Mouse (Mus musculus) liver, embryonic 14.5 days (tissue): Measurements from ENCODE around the gene H2-K1. TPM values are rescaled to one million over a fixed set of nuclear protein-coding genes. Genes with fewer than 3 reads are reported as not detected.
A peak's percentile ranks its signal among the peaks of the same experiment; 100 is the strongest.

Experiments
- ATAC-seq: fragments of 200-750 bp; cut with Nextera tagmentation; 2 replicates; pipeline ENCODE4 v1.8.0; 2017; ENCODE audit warnings: moderate number of reproducible peaks, mild to moderate bottlenecking, moderate library complexity; ENCODE audit not compliant: insufficient read depth
- DNase-seq, 3 experiments: peaks; one replicate each; pipeline ENCODE4 v3.0.0-alpha.2; 2012 to 2013; ENCODE audit warnings: low read depth in 3 of 3, low spot score in 3 of 3
- H3K27ac ChIP-seq: fragments of 300-500 bp; sonication (generic); 2 replicates; pipeline ENCODE4 v1.5.1; 2014; ENCODE audit warnings: moderate library complexity, mild to moderate bottlenecking, control low read depth, inconsistent platforms
- H3K27me3 ChIP-seq: fragments of 300-500 bp; sonication (generic); 2 replicates; pipeline ENCODE4 v1.6.1; 2014; ENCODE audit warnings: mild to moderate bottlenecking, low read length, moderate library complexity; ENCODE audit not compliant: control insufficient read depth, insufficient read depth
- H3K36me3 ChIP-seq: fragments of 300-500 bp; sonication (generic); replicated peaks from 2 replicates; pipeline ENCODE4 v1.6.1; 2014; ENCODE audit warnings: low read depth; ENCODE audit not compliant: control insufficient read depth, insufficient read depth
- H3K4me1 ChIP-seq, 2 experiments: fragments of 200-500 bp in 1 of 2; fragments of 300-500 bp in 1 of 2; sonication (generic) in 1 of 2; replicated peaks; 2 replicates each; pipeline ENCODE4 v1.6.1; 2012 to 2014; ENCODE audit warnings: antibody characterized with exemption in 1 of 2, inconsistent platforms in 1 of 2, low read length in 1 of 2; ENCODE audit not compliant: control insufficient read depth in 2 of 2, insufficient read depth in 2 of 2
- H3K4me2 ChIP-seq: fragments of 300-500 bp; sonication (generic); 2 replicates; pipeline ENCODE4 v1.6.1; 2014; ENCODE audit warnings: low read depth, mild to moderate bottlenecking, control low read depth, moderate library complexity
- H3K4me3 ChIP-seq, 2 experiments: fragments of 200-500 bp in 1 of 2; fragments of 300-500 bp in 1 of 2; sonication (generic) in 1 of 2; 2 replicates each; pipeline ENCODE4 v1.5.1; 2012 to 2014; ENCODE audit warnings: low read depth in 2 of 2, low read length in 2 of 2, mild to moderate bottlenecking in 2 of 2, control low read depth in 1 of 2, inconsistent platforms in 1 of 2, moderate library complexity in 1 of 2; ENCODE audit not compliant: insufficient read depth in 1 of 2
- H3K9ac ChIP-seq: fragments of 300-500 bp; sonication (generic); replicated peaks from 2 replicates; pipeline ENCODE4 v1.6.1; 2014; ENCODE audit warnings: mild to moderate bottlenecking, control low read depth, moderate library complexity
- H3K9me3 ChIP-seq: fragments of 300-500 bp; sonication (generic); 2 replicates; pipeline ENCODE4 v1.6.1; 2016; ENCODE audit warnings: low read length, mixed read lengths; ENCODE audit not compliant: control insufficient read depth
- CTCF ChIP-seq: IDR thresholded peaks from 2 replicates; pipeline ENCODE4 v1.5.1; 2016; ENCODE audit warnings: antibody characterized with exemption, low read depth, control low read depth
- EP300 ChIP-seq: IDR thresholded peaks from 2 replicates; pipeline ENCODE4 v1.6.1; 2016; ENCODE audit warnings: antibody characterized with exemption, low read depth
- WGBS: fragments of 180-500 bp; shearing (Covaris S2); extraction: QIAGEN DNeasy Blood & Tissue Kit; methylation state at CpG from one replicate; pipeline ENCODE4 v1.1.7; 2014; ENCODE audit not compliant: insufficient replicate concordance; 5-methylcytosine and 5-hydroxymethylcytosine counted together
- polyA plus RNA-seq, 2 experiments: library from polyadenylated mRNA; depleted of rRNA in 1 of 2; stranded (reverse) in 1 of 2; unstranded in 1 of 2; fragments of >200 nt; fragmentation: Nextera tagmentation in 1 of 2; extraction: Ambion mirVana in 1 of 2; gene quantifications; 2 replicates each; pipeline versions ENCODE4 v1.2.1 to v1.2.3; 2012 to 2014

The H2-K1 gene
- polyA plus RNA-seq, 2 experiments = 107 to 124 TPM

GRCm38 (mm10) chr17:33969394-33969793 is 30.8 kb downstream of the H2-K1 start:
- Histone ChIP-seq H3K9ac (no peak overlapping the region), H3K36me3 (no peaks in the 10 kb centered on the region), H3K27me3 (no peaks in the 10 kb centered on the region), H3K4me3 (no peak overlapping the region), H3K9me3 (no peaks in the 10 kb centered on the region), H3K27ac (no peak overlapping the region), H3K4me1 (no peaks in the 10 kb centered on the region; a peak in 2 of 4 replicates), H3K4me2 (no peak overlapping the region)
- TF ChIP-seq CTCF (peak; percentile 52), EP300 (no peak)
- no peak for DNase-seq
- ATAC-seq = no peak
- WGBS = 67% methylated on average over 4 of the region's 4 CpGs

- DNase-seq = peak in 2 of 3 experiments; percentile 42 to 57
These were observed 31.2 kb downstream of the H2-K1 start for GRCm38 (mm10) chr17:33968927-33969326.

GRCm38 (mm10) chr17:33968489-33968888 is 31.7 kb downstream of the H2-K1 start:
- ATAC-seq = peak; percentile 61; the same call in 1 of the 2 replicates
- WGBS = under 1% methylated on average over 9 of the region's 9 CpGs
- Histone ChIP-seq H3K4me1 (no peaks in the 10 kb centered on the region; a peak in 2 of 4 replicates), H3K27me3 (no peaks in the 10 kb centered on the region), H3K4me3 (no peak overlapping the region), H3K9me3 (no peaks in the 10 kb centered on the region), H3K27ac (no peak overlapping the region), H3K36me3 (no peaks in the 10 kb centered on the region; the same call in 1 of the 2 replicates), H3K9ac (no peak overlapping the region), H3K4me2 (no peak overlapping the region)
- DNase-seq = peak; percentile 59 to 71 (median 65)
- peak; percentile 97 for TF ChIP-seq CTCF
- no peak for TF ChIP-seq EP300

More at GRCm38 (mm10) chr17:33968927-33969326, 31.2 kb downstream of the H2-K1 start:
- H3K27ac ChIP-seq = no peak overlapping the region
- peak; percentile 66; the same call in 1 of the 2 replicates for ATAC-seq
- WGBS = 24% methylated on average over 5 of the region's 5 CpGs
- no peak overlapping the region for H3K4me3 ChIP-seq
- no peaks in the 10 kb centered on the region for H3K9me3 ChIP-seq
- no peaks in the 10 kb centered on the region for H3K27me3 ChIP-seq
- no peak for TF ChIP-seq EP300
- TF ChIP-seq CTCF = no peak; the same call in 1 of the 2 replicates
- H3K9ac ChIP-seq = no peak overlapping the region
- H3K4me1 ChIP-seq = no peaks in the 10 kb centered on the region; a peak in 2 of 4 replicates
- H3K36me3 ChIP-seq = no peaks in the 10 kb centered on the region; the same call in 1 of the 2 replicates
- H3K4me2 ChIP-seq = no peak overlapping the region

GRCm38 (mm10) chr17:33965846-33966550 is 34.1 kb downstream of the H2-K1 start:
- Histone ChIP-seq H3K4me3 (no peak overlapping the region), H3K4me2 (no peak overlapping the region), H3K27ac (no peak overlapping the region), H3K4me1 (no peaks in the 10 kb centered on the region; a peak in 1 of 4 replicates), H3K36me3 (no peaks in the 10 kb centered on the region; the same call in 1 of the 2 replicates), H3K27me3 (no peaks in the 10 kb centered on the region), H3K9ac (no peak overlapping the region), H3K9me3 (no peaks in the 10 kb centered on the region)
- no peak for TF ChIP-seq CTCF
- no peak for TF ChIP-seq EP300
- DNase-seq (no peak), ATAC-seq (no peak)
- 80% methylated on average over 16 of the region's 16 CpGs for WGBS

GRCm38 (mm10) chr17:33965082-33965845 is 34.9 kb downstream of the H2-K1 start:
- Histone ChIP-seq H3K4me2 (no peak overlapping the region), H3K4me1 (no peaks in the 10 kb centered on the region; a peak in 1 of 4 replicates), H3K9me3 (no peaks in the 10 kb centered on the region), H3K4me3 (no peak overlapping the region), H3K27ac (no peak overlapping the region), H3K27me3 (no peaks in the 10 kb centered on the region), H3K36me3 (no peaks in the 10 kb centered on the region; the same call in 1 of the 2 replicates), H3K9ac (no peak overlapping the region)
- DNase-seq (no peak), ATAC-seq (no peak)
- TF ChIP-seq EP300 (no peak), CTCF (no peak)
- whole genome bisulfite sequencing = 83% methylated on average over 17 of the region's 17 CpGs
